Mouse (Mus musculus) frontal cortex, postnatal 25 days (tissue): Measurements from ENCODE around the gene Tsnax.

Experiments used
- DNase-seq, 2 experiments: peaks; one replicate each; pipeline ENCODE4 v3.0.0; 2022; ENCODE audit warnings: low spot score in 2 of 2

The Tsnax gene

DNA sequence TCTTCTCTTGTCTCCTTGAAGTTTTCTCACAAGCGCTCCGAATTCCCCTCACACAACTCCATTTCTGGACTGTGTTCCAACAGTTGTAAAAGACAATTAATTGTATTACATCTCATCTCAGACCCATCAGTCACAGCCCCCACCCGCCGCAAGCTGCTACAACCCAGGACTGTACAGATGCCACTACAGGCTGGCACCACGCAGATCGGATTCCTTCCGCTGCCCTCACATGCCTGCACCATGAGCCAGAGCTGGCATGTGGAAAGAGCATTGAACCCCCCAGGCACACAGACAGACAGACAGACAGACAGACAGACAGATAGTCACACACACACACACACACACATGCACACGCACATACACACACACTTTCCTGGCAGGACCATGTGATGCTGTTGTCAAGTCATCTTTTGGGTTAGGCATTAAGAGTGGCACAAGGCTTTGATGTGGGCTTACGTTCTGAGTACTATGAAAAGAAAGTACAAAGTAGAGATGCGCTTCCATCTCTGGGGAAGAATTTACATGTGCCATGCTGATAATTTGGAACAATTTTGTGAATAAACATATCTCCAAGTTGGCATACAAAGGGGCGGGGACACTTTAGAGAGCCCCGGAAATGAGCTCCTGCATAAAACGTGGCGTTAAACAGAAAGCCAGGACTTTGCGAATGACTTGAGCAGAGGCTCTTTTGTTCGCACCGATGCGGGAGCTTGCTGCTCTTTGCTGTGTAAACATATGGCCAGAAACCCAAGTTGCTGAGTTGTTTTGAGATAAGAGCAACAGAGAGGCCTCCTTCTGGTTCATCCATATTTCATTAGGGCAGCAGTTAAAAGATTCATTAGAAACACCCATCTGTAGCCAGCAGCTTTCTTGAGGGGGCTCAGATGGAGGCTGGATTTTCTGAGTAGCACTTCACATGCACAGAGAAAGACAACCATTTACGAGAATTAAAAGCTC is 67.9 kb downstream of the Tsnax start:
- DNase-seq, result no peak

DNA sequence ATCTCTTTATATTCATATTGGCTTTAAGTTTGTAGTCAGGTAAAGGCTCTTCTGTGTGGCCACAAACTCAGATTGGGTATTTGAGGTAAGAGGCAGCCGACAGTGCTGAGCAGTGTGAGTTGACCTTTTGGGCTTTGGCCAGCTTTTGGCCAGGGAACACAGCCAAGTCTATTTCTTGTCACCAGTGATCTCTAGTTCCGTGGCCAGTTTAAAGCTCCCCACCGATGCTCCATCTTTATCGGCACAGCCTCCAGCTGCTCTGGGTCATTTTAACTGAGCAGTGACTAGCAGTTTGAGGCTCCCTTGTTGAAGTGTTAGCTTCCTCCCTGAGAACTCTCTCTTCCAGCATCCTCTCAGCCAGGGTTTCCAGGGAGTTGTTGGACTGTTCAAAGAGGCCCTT is 70.9 kb downstream of the Tsnax start:
- peak in 1 of 2 experiments; percentile 13 for DNase-seq
